Mouse (Mus musculus) kidney, embryonic 16.5 days (tissue): ENCODE data around the gene Rab1a. TPM values are rescaled to one million over a fixed set of nuclear protein-coding genes. Genes with fewer than 3 reads are reported as not detected.

ENCODE experiments used
- ATAC-seq: fragments of 200-750 bp; cut with Nextera tagmentation; 2 replicates; pipeline ENCODE4 v1.8.0; 2017; ENCODE audit warnings: moderate TSS enrichment; ENCODE audit not compliant: low FRiP score, low TSS enrichment
- H3K27ac ChIP-seq: fragments of 300-500 bp; sonication (generic); 2 replicates; pipeline ENCODE4 v1.5.1; 2014; ENCODE audit warnings: low read length
- H3K27me3 ChIP-seq: fragments of 300-500 bp; sonication (generic); 2 replicates; pipeline ENCODE4 v1.6.1; 2014; ENCODE audit warnings: low read length, control low read depth, mixed read lengths; ENCODE audit not compliant: insufficient read depth
- H3K36me3 ChIP-seq: fragments of 300-500 bp; sonication (generic); 2 replicates; pipeline ENCODE4 v1.6.1; 2014; ENCODE audit warnings: low read length, control low read depth, mixed read lengths; ENCODE audit not compliant: insufficient read depth
- H3K4me1 ChIP-seq: fragments of 300-500 bp; sonication (generic); 2 replicates; pipeline ENCODE4 v1.6.1; 2014; ENCODE audit warnings: low read length, control low read depth, mixed read lengths; ENCODE audit not compliant: insufficient read depth
- H3K4me2 ChIP-seq: fragments of 300-500 bp; sonication (generic); replicated peaks from 2 replicates; pipeline ENCODE4 v1.6.1; 2014; ENCODE audit warnings: low read depth, low read length
- H3K4me3 ChIP-seq: fragments of 300-500 bp; sonication (generic); 2 replicates; pipeline ENCODE4 v1.5.1; 2014; ENCODE audit warnings: mild to moderate bottlenecking, low read length
- H3K9ac ChIP-seq: fragments of 300-500 bp; sonication (generic); replicated peaks from 2 replicates; pipeline ENCODE4 v1.6.1; 2014; ENCODE audit warnings: low read length
- H3K9me3 ChIP-seq: fragments of 300-500 bp; sonication (generic); 2 replicates; pipeline ENCODE4 v1.6.1; 2016; ENCODE audit warnings: low read length, control low read depth
- WGBS: fragments of 180-500 bp; shearing (Covaris S2); extraction: QIAGEN DNeasy Blood & Tissue Kit; methylation state at CpG from one replicate; pipeline ENCODE4 v1.1.7; 2014; 5-methylcytosine and 5-hydroxymethylcytosine counted together
- polyA plus RNA-seq: library from polyadenylated mRNA; unstranded; fragments of >200 nt; fragmentation: Nextera tagmentation; extraction: Ambion mirVana; gene quantifications from 2 replicates; pipeline ENCODE4 v1.2.1, GENCODE M21; 2015

The Rab1a gene
- polyA plus RNA-seq, 1 experiment from 2014 or later: 261 TPM

- ATAC-seq: no peak
Measured at GRCm38 (mm10) chr11:20244336-20245290, 43.4 kb downstream of the Rab1a start.

GRCm38 (mm10) chr11:20245316-20245715 lies 44.1 kb downstream of the Rab1a start:
- H3K9me3 ChIP-seq: no peaks in the 10 kb centered on the region
- H3K36me3 ChIP-seq: peaks cover 14% of the 10 kb centered on the region
- H3K4me3 ChIP-seq: no peak overlapping the region
- no peak overlapping the region for H3K4me2 ChIP-seq
- 83% methylated on average over 6 of the region's 6 CpGs for WGBS
- no peak overlapping the region for H3K9ac ChIP-seq
- ATAC-seq: no peak
- peaks cover 36% of the 10 kb centered on the region for H3K4me1 ChIP-seq
- H3K27me3 ChIP-seq: no peaks in the 10 kb centered on the region
- H3K27ac ChIP-seq: no peak overlapping the region

More at GRCm38 (mm10) chr11:20244336-20245290, 43.4 kb downstream of the Rab1a start:
- Histone ChIP-seq H3K27me3 (no peaks in the 10 kb centered on the region), H3K9me3 (no peaks in the 10 kb centered on the region), H3K4me3 (no peak overlapping the region), H3K4me1 (peaks cover 36% of the 10 kb centered on the region), H3K9ac (no peak overlapping the region), H3K27ac (no peak overlapping the region), H3K36me3 (peaks cover 21% of the 10 kb centered on the region), H3K4me2 (no peak overlapping the region)
- 81% methylated on average over 16 of the region's 16 CpGs for WGBS

- 68% methylated on average over 1 of the region's 1 CpGs for WGBS
- H3K4me2 ChIP-seq: no peak overlapping the region
- H3K4me1 ChIP-seq: peaks cover 36% of the 10 kb centered on the region
- H3K9ac ChIP-seq: no peak overlapping the region
- ATAC-seq: no peak
- H3K9me3 ChIP-seq: no peaks in the 10 kb centered on the region
- H3K27me3 ChIP-seq: no peaks in the 10 kb centered on the region
- H3K36me3 ChIP-seq: peaks cover 5% of the 10 kb centered on the region
- no peak overlapping the region for H3K4me3 ChIP-seq
- H3K27ac ChIP-seq: no peak overlapping the region
Measured at GRCm38 (mm10) chr11:20246616-20247015, 45.4 kb downstream of the Rab1a start.

GRCm38 (mm10) chr11:20247146-20247855 lies 46.1 kb downstream of the Rab1a start:
- no peak for ATAC-seq
- Histone ChIP-seq H3K27ac (no peak overlapping the region), H3K4me2 (peak overlapping the region; percentile 91; the same call in 1 of the 2 replicates)

GRCm38 (mm10) chr11:20248277-20248676 lies 47.0 kb downstream of the Rab1a start:
- peak; percentile 0; the same call in 1 of the 2 replicates for ATAC-seq

More at GRCm38 (mm10) chr11:20247146-20247855, 46.1 kb downstream of the Rab1a start:
- Histone ChIP-seq H3K27me3 (no peaks in the 10 kb centered on the region), H3K4me3 (no peak overlapping the region), H3K9ac (no peak overlapping the region), H3K4me1 (peaks cover 36% of the 10 kb centered on the region), H3K9me3 (no peaks in the 10 kb centered on the region), H3K36me3 (no peaks in the 10 kb centered on the region)
- 79% methylated on average over 8 of the region's 8 CpGs for WGBS

GRCm38 (mm10) chr11:20248840-20249239 lies 47.6 kb downstream of the Rab1a start:
- ATAC-seq: peak; percentile 66
- 0% methylated on average over 36 of the region's 39 CpGs for WGBS

More at GRCm38 (mm10) chr11:20248277-20248676, 47.0 kb downstream of the Rab1a start:
- Histone ChIP-seq H3K4me2 (peak overlapping the region; percentile 91), H3K27me3 (no peaks in the 10 kb centered on the region), H3K4me1 (peaks cover 32% of the 10 kb centered on the region), H3K9ac (peak overlapping the region; percentile 99), H3K36me3 (no peaks in the 10 kb centered on the region), H3K27ac (peak overlapping the region; percentile 91), H3K4me3 (peak overlapping the region; percentile 95), H3K9me3 (no peaks in the 10 kb centered on the region)
- WGBS: 6% methylated on average over 4 of the region's 4 CpGs

GRCm38 (mm10) chr11:20249296-20250110 lies 48.3 kb downstream of the Rab1a start, which contains the start of gene Cep68:
Gene Cep68 (minus strand): TSS chr11:20249429.
- H3K36me3 ChIP-seq: no peaks in the 10 kb centered on the region
- H3K4me3 ChIP-seq: peak within 1 kb of the TSS; percentile 95
- H3K27me3 ChIP-seq: no peaks in the 10 kb centered on the region
- peak within 1 kb of the TSS; percentile 91 for H3K4me2 ChIP-seq
- ATAC-seq: peak; percentile 99
- H3K9me3 ChIP-seq: no peaks in the 10 kb centered on the region
- WGBS: under 1% methylated on average over 58 of the region's 59 CpGs
- peak within 1 kb of the TSS; percentile 91 for H3K27ac ChIP-seq
- H3K4me1 ChIP-seq: peaks cover 24% of the 10 kb centered on the region
- H3K9ac ChIP-seq: peak within 1 kb of the TSS; percentile 99

More at GRCm38 (mm10) chr11:20248840-20249239, 47.6 kb downstream of the Rab1a start:
- Histone ChIP-seq H3K4me3 (peak overlapping the region; percentile 95), H3K9me3 (no peaks in the 10 kb centered on the region), H3K27me3 (no peaks in the 10 kb centered on the region), H3K27ac (peak overlapping the region; percentile 91), H3K4me2 (peak overlapping the region; percentile 91), H3K4me1 (peaks cover 31% of the 10 kb centered on the region), H3K9ac (peak overlapping the region; percentile 99), H3K36me3 (no peaks in the 10 kb centered on the region)

- no peak for ATAC-seq
- no peaks in the 10 kb centered on the region for H3K36me3 ChIP-seq
- no peak overlapping the region for H3K27ac ChIP-seq
- H3K4me2 ChIP-seq: no peak overlapping the region
- 84% methylated on average over 6 of the region's 6 CpGs for WGBS
- peaks cover 22% of the 10 kb centered on the region for H3K4me1 ChIP-seq
- H3K4me3 ChIP-seq: no peak overlapping the region
- no peaks in the 10 kb centered on the region for H3K27me3 ChIP-seq
- H3K9ac ChIP-seq: no peak overlapping the region
- H3K9me3 ChIP-seq: no peaks in the 10 kb centered on the region
Measured at GRCm38 (mm10) chr11:20250476-20251178, 49.4 kb downstream of the Rab1a start.
